9 mouse cellular contexts compared by ENCODE assay signal in the genomic region with DNA sequence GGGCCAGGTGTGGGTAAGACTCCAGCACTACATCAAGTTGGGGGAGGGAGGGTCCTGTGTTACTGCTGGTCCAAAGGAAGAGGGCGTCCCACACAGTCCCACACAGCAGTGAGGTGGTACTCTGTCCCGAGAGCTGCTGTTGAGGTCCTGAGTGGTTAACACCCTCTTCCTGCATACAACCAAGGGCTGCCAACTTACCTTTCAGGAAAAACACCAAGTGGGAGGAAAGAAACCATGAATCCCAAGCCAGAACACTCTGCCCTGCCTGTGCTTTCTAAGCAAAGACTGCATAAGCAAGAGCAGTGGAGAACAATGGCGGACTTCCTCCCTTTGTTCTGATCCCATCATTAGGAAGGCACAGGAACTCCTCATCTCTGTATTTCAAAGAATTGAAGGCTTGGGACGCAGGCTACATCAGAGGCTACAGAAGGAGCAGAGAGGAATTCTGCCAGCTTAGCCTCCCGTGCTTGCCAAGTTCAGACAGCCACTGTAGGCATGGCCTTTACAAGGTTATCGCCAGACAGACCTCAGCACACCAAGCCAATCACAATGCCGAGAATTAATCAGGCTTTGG.
DNase-seq lines count a peak whose midpoint lies in the region; ATAC-seq lines count a peak whose summit lies in the region.
"Had no signal": no experiment of that assay in that cellular context is flagged by ENCODE, and none has a peak within 500 bp of the region (broad histone marks: within the 10 kb centered on the region; RNA-seq: fewer than 3 reads in every experiment).

No protein-coding gene starts in this region.

- no peak overlapping the region for H3K4me2 ChIP-seq in lung, embryonic 16.5 days (ENCODE audit: low read depth, low read length)

- ATAC-seq in lung, embryonic 16.5 days (ENCODE audit: low read depth): peak; percentile 80

- no peaks in the 10 kb centered on the region for H3K27me3 ChIP-seq in lung, embryonic 16.5 days (ENCODE audit: control insufficient read depth, insufficient read depth, low read depth, low read length)

- peaks cover 17% of the 10 kb centered on the region for H3K36me3 ChIP-seq in lung, embryonic 16.5 days (ENCODE audit: control insufficient read depth, insufficient read depth, low read length)

- intact Hi-C loops in heart, postnatal 14 days (cut with DNase I): loop anchor here (1.0 kb wide), 1 partner anchor 39 kb away; no protein-coding TSS in a partner anchor

- peak; percentile 67 to 90 for DNase-seq in adrenal gland, adult (ENCODE audit: inconsistent age in 2 of 2, low spot score in 1 of 2)
- DNase-seq in adrenal gland, adult 18-20 months (ENCODE audit: low spot score in 2 of 2): no peak
- peak; percentile 83 to 87 for DNase-seq in cerebellum, postnatal 14 days
- peak; percentile 36 to 59 for DNase-seq in heart, postnatal 14 days
- DNase-seq in layer of hippocampus, postnatal 14 days (ENCODE audit: low spot score in 2 of 2): no peak
- no peak for DNase-seq in layer of hippocampus, adult 11-12 months (ENCODE audit: low spot score)
- DNase-seq in spleen, postnatal 4 days (ENCODE audit: low spot score in 2 of 2): no peak

- H3K4me3 ChIP-seq in lung, embryonic 16.5 days (ENCODE audit: low read length): no peak overlapping the region

- H3K27ac ChIP-seq in lung, embryonic 16.5 days (ENCODE audit: low read length): peak overlapping the region; percentile 85
- H3K27ac ChIP-seq: liver, embryonic 14.5 days had no signal

- H3K4me1 ChIP-seq in lung, embryonic 16.5 days (replicated peaks; ENCODE audit: control insufficient read depth, insufficient read depth, low read length): peaks cover 31% of the 10 kb centered on the region

- no peak overlapping the region for H3K9ac ChIP-seq in lung, embryonic 16.5 days (ENCODE audit: low read length)
- H3K9ac ChIP-seq: liver, embryonic 14.5 days had no signal

- H3K9me3 ChIP-seq in lung, embryonic 16.5 days (ENCODE audit: control insufficient read depth, low read length): no peaks in the 10 kb centered on the region

- WGBS in lung, embryonic 16.5 days: 58% methylated on average over 7 of the region's 7 CpGs

Comparison
In these comparisons a context has a peak if more than half of its experiments do, and no peak if none do; other contexts are left out.
1. DNase-seq: peak in adrenal gland, adult (2 of 2), cerebellum, postnatal 14 days (2 of 2) and heart, postnatal 14 days (2 of 2); none in adrenal gland, adult 18-20 months (0 of 2), layer of hippocampus, postnatal 14 days (0 of 2), layer of hippocampus, adult 11-12 months (single experiment) and spleen, postnatal 4 days (0 of 2).